Mouse (Mus musculus) kidney, postnatal 10 days (tissue): ENCODE measurements around the gene Olfr596.
"Not testable (repeated sequence)": the region's sequence is repeated elsewhere in the genome, so short reads cannot be mapped to it uniquely, and the experiment has no call there.

Experiments used
- DNase-seq: peaks from one replicate; pipeline ENCODE4 v3.0.0; 2021; ENCODE audit warnings: mixed read lengths

The Olfr596 gene

DNA sequence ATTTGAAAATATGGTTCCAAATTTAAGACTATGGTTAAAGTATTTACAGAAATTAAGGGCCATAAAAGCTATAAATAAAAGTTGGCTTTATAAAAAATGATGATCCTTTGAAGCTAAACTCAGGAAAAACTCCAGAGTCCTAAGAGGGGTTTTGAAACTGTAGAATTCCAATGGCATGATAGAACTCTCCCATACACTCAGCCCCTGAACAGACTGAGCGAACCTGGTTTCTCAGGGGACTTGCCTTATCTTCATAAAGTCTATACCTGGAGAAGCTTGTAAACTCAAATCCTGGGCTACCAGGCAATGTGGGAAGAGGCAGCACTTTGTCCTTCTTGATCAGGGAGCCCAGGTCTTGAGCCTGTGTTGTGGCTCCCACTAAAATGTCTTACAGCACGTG, at the start of gene Olfr596:
Gene Olfr596, plus strand, starts transcription at position 301 of the 400 bp plus-strand sequence.
- not testable (repeated sequence) for DNase-seq

DNA sequence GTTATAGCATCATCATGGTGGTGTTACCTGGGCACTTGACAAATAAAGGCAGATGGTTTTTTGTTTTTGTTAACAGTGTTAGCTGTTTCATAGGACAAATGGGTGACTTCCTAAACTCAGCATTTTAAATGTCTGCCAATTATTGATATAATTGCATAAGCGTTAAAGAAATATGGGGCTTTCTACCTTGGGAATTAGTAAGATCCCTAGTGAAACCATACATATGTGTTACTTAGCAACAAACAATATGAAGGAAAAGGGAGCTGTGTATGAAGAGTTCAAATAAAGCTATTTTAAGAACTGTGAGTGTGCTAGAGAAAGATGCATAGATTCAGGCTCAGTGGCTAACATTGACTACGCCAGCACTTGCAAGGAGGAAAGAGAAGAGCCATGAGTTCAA, 10.6 kb downstream of the Olfr596 start, which contains the start of gene Olfr597:
Gene Olfr597, plus strand, starts transcription at position 301 of the 400 bp plus-strand sequence.
- DNase-seq = not testable (repeated sequence)

DNA sequence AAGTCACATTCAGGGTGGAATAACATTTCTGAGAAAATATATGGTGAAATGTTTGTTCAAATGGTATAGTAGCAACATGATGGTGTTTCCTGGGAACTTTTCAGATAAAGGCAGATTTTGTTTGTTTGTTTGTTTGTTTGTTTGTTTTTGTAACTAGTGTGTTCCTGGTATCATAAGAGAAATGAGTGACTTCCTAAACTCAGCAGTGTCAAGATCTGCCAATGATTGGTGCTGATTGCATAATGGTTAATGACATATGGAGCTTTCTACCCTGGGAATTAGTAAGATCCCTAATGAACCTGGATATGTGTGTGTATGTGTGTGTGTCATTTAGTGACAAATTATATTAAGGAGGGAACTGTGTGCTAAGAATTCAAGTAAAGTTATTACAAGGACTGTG, 17.8 kb downstream of the Olfr596 start, which contains the start of gene Olfr598:
Gene Olfr598, plus strand, starts transcription at position 301 of the 400 bp plus-strand sequence.
- no peak for DNase-seq

DNA sequence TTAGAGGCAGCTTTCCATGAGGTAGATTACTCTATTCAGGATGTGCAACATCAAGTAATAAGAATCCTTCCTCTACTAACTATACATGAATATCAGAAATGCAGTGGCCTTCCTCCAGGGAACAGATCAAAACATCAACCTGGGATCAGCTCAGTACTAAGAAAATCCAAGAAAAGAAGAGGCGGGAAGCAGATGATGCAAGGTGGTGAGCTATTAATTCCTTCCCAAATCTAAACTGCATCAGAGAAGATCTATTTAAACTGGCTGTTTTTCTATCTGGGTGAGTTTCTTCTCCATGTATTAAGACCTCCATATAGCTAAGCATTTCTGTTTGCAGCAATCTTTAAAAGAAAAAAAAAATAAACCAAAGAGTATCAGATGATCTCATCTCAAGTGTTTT, 30.2 kb downstream of the Olfr596 start, which contains the start of gene Olfr599:
Gene Olfr599, plus strand, starts transcription at position 301 of the 400 bp plus-strand sequence.
- DNase-seq = no peak

DNA sequence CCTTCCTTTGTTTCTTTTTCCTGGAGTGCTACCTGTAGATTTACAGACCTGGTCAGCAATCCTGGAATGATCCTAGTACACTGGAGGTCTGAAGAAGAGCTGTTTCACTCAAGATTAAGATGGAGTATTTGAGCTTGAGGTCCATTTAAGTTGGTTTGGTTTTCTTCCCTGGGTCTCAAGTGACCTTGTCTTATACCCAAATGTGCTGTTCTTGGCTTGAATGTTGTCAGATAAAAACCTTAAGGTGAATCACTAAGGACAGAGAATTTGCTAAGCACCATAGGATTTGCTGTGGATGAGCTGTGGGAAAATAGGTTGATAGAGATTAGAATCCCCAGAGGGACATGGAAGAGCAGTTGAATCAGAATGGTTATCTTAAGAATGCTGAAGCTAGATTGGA, 44.1 kb downstream of the Olfr596 start, which contains the start of gene Olfr600:
Gene Olfr600, minus strand, starts transcription at position 101 of the 400 bp plus-strand sequence.
- DNase-seq = no peak
